Mouse (Mus musculus) heart, postnatal 10 days (tissue): Measurements from ENCODE around the gene Ccl25. TPM values are rescaled to one million over a fixed set of nuclear protein-coding genes. Genes with fewer than 3 reads are reported as not detected.
"Not testable (repeated sequence)": the region's sequence is repeated elsewhere in the genome, so short reads cannot be mapped to it uniquely, and the experiment has no call there.

Source experiments
- DNase-seq, 2 experiments: peaks; one replicate each; pipeline ENCODE4 v3.0.0; 2021
- intact Hi-C: fragments of 180-260 bp; cut with DNase I; formaldehyde crosslinking; loops from one replicate; pipeline ENCODE4 v1.15.1; 2025
- total RNA-seq, 2 experiments: library from RNA; stranded (reverse); gene quantifications; 2 replicates each; pipeline ENCODE4 v1.2.3; 2021

Ccl25 gene
- total RNA-seq, 2 experiments from 2014 or later = 4.9 to 6.3 TPM

DNA sequence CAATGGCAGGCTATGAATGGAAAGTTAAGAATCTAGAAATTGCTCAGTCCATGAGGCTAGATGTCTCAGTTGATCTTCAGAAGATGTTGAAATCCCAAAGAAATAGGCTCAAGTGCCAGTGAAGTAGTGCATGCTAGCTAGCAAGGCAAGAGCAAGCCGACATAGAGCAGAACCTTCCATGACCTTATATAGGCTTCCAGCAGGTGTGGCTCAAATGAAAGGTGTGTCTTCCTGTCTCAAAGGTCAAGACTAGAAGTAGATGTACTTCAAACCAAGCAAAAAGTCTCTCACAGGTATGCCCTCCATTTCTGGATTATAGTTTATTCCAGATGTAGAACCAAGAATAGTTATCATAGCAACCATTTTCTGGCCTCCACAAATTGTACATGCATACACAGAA is 9.0 kb downstream of the Ccl25 start:
- intact Hi-C loops = no loop called here

DNA sequence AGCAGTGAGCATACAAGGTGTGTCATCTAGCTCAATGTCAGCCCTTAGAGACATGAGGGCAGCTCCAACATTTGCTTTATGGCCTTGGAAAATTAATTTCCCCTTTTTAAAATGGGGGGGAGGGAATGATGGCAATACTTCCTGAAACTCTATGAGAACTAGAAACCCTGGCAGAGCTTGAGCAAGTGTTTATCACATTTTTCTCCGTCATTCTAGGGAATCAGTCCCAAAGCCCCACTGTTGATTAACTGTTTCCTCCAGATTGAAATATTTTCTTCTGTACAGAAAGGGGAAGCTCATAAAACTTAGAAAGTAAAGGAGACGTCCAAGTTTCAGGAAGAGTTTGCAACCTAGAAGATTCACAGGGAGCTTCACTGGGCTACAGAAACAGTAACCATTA is 10.7 kb downstream of the Ccl25 start:
- intact Hi-C loops = no loop called here
- no peak for DNase-seq

More for the DNA sequence above, 9.0 kb downstream of the Ccl25 start:
- DNase-seq = no peak

DNA sequence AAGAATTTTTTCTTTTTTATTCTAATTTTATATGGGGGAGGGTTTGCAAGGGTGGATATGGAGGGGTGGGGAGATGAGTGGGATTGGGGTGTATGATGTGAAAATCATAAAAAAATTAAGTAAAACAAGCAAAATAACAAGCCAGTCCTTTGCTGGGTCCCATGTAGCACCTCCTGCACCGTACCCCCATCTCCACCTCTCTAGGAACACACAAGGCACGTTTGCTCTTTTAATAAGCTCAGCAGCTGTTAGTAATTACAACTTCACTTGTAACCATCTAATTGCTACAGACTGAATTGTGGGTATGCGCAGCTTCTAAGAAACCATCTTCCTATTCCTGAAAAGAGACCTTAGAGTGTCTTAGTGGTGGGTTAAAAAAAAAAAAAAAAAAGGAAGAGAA is 15.2 kb downstream of the Ccl25 start:
- intact Hi-C loops = no loop called here

DNA sequence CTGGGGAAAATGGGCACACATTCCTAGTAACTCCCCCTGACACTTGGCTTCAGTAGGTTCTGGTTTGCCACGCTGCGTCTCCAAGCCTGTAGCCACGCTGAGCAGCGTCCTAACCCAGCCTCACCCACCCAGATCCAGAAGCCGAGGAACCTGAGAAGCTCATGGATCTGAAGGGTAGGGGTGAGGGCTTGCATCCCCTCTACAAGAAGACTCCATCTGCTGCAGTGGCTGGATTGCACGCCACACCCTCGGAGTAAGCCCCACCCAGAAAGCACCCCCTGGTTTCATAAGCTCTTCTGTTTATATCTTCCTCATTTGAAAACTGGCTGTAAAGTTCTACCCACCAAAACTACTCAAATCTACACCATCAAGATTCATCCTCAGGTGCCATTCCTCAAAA is 22.7 kb downstream of the Ccl25 start:
- no peak for DNase-seq
- intact Hi-C loops = no loop called here

More for the DNA sequence above, 15.2 kb downstream of the Ccl25 start:
- no peak for DNase-seq

DNA sequence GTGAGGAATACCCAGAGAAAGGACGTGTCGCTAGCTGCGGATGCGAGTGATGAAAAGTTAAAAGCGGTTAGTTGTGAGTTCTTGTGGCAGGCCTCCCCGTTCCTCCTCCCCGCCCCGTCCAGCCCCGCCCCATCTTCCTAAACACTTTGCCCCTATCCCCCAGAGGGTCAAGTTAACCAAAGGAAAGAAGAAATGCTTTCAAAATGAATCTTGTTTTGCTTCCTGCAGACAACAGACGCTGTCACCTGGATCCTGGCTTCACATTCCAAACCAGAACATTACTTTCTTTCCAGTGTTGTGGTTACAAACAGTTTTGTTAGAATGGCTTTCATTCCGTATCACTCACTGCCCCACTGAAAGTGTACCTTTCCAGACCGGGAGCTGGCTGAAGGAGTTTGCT is 23.3 kb downstream of the Ccl25 start:
- intact Hi-C loops = no loop called here
- no peak for DNase-seq

DNA sequence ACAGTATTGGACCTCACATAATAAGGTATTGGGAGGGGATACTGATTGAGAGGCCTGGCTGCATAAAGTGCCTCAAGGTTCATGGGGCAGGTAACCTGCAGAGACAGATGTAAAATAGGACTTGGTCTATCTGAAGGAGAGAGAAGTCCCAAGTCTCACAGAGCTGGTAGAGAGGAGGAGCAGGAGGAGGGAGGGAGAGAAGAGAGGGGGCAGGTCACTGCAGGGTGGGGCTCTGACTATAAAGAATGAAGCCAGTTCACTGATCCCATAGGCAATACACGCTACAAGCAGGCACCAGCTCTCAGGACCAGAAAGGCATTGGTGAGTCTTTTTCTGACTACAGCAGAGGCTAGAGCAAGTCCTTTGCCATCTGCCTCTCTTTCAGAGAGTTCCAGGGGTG is 24.3 kb downstream of the Ccl25 start:
- intact Hi-C loops = no loop called here
- DNase-seq = no peak

DNA sequence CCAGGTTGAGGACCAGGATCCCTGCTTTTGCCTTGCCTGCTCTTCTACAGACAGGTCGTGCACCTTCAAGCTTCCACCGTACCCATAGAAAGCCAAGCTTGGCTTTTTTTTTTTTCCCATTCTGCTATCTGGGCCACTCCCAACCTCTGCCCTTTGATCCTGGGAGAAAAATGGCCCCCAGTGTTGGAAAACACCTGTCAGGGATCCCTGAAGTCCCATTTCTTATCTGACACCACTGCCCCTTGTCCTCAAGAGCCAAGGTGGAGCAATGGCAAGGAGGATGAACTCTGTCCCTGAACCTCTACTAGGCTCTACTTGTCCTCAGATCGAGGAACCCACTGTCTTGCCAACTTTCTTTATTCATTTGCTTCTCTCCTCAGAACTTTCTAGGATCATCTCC is 25.6 kb downstream of the Ccl25 start:
- intact Hi-C loops = no loop called here
- no peak for DNase-seq

DNA sequence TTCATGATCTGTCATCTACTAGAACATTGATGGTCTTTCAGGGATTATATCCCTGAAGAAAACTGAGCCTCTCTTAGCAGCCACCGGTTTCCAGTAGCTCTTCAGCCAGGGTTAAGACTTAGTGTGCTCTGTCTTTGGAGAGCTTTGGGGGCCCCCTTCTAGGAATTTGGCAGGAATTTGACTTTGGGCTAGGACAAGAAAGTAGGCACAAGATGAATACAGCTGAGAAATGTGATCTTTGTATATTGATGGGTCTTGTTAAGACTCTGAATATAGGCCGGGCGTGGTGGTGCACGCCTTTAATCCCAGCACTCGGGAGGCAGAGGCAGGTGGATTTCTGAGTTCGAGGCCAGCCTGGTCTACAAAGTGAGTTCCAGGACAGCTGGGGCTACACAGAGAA is 27.6 kb downstream of the Ccl25 start:
- intact Hi-C loops, DNase-seq: not testable (repeated sequence)

DNA sequence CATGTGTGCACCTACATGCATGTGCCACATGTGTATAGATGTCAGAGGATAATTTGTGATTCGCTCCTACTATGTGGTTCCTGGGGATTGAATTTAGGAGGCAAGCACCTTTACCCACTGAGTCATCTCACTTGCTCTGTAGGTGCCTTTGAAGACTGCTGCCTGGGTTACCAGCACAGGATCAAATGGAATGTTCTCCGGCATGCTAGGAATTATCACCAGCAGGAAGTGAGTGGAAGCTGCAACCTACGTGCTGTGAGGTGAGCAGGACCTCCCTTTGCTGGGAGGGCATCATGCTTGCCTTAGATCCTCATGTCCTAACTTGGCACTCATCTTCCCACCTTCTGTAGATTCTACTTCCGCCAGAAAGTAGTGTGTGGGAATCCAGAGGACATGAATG is 28.7 kb downstream of the Ccl25 start:
- intact Hi-C loops = no loop called here
- no peak for DNase-seq

DNA sequence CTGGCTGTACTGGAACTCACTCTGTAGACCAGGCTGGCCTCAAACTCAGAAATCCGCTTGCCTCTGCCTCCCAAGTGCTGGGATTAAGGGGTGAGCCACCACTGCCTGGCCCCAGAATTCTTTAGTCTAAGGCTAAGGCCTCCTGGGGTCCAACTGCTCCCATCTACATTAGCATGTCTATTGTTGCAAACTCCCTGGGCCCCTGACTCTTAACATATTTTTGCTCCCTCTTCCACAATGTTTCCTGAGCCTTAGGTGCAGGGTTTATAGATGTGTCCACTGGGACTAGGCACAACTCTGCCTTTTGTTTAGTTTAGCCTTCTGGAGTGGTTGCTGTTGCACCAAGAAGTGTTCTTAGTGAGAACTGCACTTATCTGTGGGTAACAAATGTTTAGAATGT is 29.5 kb downstream of the Ccl25 start:
- no peak for DNase-seq
- intact Hi-C loops = no loop called here

DNA sequence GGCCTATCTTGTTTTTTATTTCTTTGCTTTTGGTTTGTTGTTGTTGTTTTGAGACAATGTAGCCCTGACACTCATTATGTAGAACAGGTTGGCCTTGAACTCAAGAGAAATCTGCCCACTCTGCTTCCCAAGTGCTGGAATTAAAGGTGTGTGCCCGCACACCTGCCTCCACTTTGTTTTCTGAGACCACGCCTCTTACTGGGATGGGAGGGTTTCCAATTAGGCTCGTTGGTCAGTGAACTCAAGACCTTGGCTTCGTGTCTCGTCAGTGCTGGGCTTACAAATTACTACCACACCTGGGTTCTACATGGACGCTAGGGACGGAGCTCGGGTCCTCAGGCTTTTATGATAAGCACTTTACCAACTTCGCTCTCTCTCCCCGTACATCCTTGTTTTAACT is 30.4 kb downstream of the Ccl25 start:
- intact Hi-C loops = no loop called here
- no peak for DNase-seq

DNA sequence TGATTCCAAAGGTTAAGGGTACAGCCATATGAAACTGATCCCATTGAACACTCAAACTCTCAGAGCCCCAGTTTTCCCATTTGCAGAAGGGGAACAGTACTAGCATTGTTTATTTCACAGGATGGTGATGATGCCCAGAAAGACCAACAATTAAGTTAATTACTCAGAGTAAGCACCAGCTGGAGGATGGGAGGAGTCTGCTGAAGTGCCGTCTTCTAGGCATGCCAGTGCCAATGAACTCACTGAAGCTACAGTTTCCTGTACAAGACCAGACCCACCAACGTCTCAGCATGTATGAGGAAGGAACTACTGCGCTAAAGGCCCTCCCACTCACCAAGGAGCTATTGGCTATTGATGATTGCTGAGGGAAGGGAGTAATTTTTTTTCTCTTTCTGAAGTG is 34.4 kb downstream of the Ccl25 start:
- intact Hi-C loops = no loop called here

DNA sequence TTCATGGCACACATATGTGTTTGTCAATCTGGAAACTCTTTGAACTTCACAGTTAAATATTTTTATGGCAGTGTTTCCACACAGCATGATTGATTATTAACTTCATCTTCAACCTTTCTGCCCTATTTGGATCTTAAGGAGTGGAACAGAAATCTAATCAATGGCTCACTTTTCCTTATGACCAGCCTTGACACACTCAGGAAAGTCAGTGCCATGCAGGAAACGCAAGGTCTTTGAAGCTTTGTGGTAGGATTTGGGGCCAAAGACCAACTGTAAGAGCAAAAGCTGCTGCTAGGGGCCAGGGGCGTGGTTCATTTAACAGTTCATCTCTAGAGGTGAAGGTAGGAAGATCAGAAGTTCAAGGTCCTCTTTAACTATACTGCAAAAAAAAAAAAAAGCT is 35.9 kb downstream of the Ccl25 start:
- no peak for DNase-seq
- intact Hi-C loops = no loop called here

More for the DNA sequence above, 34.4 kb downstream of the Ccl25 start:
- DNase-seq = no peak

DNA sequence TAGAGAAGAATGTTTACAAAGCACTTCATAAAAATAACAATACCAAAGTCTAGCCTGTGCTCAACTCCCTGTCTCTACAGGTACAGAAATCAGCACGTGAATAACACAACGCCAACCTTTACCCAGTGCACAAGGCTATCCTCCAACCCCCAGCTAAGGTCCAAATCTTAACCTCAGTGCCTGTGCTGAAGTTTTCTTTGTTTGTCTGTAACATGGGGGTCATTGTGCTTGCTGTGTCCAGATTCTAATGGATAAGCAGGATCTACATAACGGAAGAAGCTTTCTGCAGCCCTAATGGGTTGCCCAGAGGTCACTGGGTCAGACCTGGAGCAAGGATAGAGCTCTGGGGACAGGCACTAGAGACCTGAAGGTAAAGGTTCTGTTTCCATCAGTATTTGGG is 41.2 kb downstream of the Ccl25 start:
- intact Hi-C loops = no loop called here
- no peak for DNase-seq

DNA sequence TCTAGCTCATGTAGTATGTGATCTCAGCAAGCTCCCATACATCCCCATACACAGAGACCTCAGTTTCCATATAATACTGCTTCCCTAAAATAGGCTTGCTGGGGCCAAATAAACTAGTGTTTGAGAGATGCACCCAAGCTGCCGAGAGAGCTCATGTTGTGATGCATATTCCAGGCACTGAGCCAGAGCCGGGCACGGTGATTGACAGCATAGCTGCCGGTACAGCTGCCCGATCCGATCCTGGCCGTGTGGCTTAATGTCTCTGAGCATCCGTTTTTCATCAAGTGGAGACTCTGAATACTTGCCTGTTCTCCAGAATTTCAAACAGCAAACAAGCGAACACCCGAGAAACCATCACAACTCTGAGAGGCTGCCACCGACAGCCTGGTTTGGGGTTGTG is 42.8 kb downstream of the Ccl25 start:
- DNase-seq = peak; percentile 46 to 56
- intact Hi-C loops = no loop called here

DNA sequence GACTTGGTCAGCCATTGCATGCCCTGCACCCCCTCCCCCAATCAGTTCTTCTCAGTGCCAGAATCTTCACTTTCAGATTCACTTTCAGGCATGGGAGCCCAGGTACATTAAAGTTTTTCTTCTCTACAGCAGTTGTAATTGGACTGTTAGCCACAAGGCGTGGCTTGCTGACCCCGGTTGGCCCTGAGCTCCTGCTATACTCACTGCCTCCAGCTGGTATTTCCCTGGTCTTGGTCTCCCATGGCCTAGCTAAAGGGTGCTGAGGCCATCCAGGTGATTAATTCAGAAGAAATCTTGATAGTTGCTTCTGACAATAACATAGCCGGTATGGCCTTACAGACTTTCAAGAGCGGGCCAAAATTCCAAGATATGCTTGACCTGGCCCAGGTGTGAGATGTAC is 43.5 kb downstream of the Ccl25 start:
- intact Hi-C loops = no loop called here
- no peak for DNase-seq

DNA sequence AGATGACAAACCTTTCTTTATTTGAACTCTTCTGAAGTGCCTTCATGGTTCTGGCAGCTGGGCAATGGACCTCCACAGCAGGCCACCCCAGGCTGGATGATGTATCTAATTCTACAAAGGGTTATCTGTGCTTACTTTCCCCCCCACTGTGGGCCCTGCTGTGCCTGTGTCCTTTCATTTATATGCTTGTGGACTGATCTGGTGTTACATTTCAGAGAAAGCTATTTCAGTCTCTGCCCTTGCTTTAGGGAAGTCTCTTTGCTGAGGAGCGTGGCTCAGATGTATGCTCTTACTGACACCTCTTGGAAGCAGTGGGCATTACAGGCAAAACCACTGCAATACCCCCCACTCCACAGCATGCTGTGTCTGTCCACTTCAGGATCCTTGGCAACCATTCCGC is 45.1 kb downstream of the Ccl25 start:
- intact Hi-C loops = loop anchor here (5.0 kb wide), 3 partner anchors 118 to 228 kb away; partner anchors contain the start of gene Snapc2
- peak; percentile 59 to 70 for DNase-seq

DNA sequence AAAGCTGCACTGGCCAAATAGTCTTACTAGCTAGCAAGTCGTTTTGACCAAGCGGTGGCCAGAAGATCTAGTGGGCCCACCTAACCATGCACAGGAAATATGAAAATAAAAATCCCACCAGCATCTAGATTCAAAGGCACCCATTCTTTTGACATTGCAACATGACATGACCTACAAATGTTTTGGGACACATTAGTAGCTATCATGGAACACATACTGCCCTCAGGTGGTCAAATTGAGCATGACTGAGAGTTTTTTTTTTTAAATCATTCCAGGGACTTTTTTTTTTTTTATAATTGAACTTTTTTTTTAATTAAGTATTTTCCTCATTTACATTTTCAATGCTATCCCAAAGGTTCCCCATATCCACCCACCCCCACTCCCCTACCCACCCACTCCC is 47.6 kb downstream of the Ccl25 start:
- peak in 1 of 2 experiments; percentile 15 for DNase-seq
- intact Hi-C loops = loop anchor here (5.0 kb wide), 3 partner anchors 120 to 230 kb away; partner anchors contain the start of gene Snapc2

DNA sequence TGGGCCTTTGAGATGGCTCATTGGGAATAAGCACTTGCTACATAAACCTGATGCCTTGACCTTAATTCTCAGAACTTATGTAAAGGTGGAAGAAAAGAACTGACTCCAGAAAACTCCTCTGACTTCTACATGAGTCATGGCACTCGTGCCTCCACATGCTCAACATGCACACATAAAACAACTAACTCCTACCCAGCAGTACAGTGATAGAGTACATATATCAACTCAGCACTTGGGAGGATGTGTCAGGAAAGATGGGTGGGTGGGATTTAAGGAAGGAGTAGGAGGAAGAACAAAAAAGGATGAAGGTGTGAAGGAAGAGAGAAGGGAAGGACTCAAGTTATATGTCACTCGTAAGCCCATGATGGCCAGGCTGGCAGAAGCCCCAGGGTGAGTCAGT is 76.4 kb downstream of the Ccl25 start:
- intact Hi-C loops = no loop called here

DNA sequence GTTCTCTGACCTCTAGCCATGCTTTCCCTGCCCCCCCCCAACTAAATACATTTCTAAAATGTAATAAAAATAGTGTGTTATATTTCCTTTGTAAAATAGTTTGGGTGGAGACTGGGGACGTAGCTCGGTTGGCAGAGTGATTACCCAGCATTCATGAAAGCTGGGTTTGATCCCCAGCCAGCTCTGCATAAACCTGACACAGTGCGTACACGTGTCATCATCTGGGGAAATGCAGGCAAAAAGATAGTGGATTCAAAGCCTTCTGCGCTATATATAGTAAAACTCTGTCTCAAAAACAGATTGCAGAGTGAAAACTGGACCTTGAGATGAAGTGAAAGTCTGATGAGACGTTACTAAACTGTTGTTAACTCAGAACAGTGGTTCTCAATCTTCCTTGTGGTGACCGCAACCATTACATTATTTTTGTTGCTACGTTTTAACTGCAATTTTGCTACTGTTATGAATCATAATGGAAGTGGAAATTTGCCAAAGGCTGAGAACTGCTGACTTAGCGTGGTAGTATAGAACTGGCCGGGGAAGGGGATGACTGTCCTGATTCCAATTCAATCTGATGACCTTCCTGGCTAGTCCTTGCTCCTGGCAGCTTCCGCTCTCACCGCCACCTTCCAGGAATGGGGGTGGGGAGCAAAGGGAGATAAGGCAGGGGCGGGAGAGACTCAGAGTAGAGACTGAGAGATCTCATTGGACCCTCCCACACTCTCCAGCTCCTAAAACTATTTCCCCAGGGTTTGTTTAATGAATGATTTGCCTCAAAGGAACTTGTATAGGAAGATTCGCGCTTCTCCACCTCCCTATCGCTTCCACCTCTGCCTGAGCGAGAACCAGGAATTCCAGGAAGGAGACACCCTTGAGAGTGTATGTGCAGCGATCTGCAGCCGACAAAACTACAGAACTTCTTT is 79.2 kb downstream of the Ccl25 start:
- intact Hi-C loops = no loop called here
- DNase-seq = peak; percentile 60 to 66

More for the DNA sequence above, 76.4 kb downstream of the Ccl25 start:
- DNase-seq = no peak

DNA sequence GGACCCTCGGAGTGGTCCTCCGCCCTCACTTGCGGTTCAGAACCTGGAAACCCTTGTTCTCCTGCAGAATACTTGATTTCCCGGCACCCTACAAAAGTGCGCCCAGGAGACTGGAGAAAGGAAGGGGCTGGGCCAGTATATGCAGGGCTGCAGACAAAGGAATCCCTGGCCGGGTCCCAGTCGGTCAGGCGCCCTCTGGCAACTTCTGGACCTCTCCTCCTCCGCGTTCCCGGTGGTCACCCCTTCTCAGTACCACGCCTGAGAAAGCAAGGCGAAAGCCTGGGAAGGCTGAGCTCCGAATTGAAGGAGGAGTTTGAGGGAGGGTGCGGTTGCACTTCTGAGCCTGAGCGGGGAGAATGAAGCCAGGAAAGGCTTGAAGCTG is 79.9 kb downstream of the Ccl25 start:
- DNase-seq = peak; percentile 61 to 68
- intact Hi-C loops = no loop called here

DNA sequence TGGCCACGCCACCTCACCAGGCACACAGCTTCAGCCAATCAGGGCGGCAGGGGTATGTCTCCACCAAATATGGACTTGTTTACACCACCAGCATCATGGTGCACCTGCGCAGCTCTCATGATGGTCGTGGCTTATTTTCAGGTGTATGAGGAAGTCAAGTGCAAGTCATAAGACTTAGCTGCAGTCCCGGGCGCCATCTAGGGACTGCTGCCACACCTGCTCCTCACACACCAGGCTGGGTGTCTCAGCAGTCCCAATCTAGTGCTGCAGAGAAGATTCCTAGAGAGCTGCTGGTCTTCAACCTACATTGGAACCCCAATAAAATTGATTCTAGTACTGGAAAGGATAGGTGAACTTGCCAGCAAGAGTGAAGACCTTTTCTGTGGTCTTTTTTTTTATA is 83.4 kb downstream of the Ccl25 start:
- intact Hi-C loops, DNase-seq: not testable (repeated sequence)
